Mouse (Mus musculus) embryonic facial prominence, embryonic 15.5 days (tissue): ENCODE data around the gene Rps17. TPM values are rescaled to one million over a fixed set of nuclear protein-coding genes. Genes with fewer than 3 reads are reported as not detected.

ENCODE experiments used
- ATAC-seq: fragments of 200-750 bp; cut with Nextera tagmentation; 2 replicates; pipeline ENCODE4 v1.8.0; 2017; ENCODE audit warnings: low read depth, moderate TSS enrichment; ENCODE audit not compliant: insufficient number of reproducible peaks, low FRiP score, low TSS enrichment
- H3K27ac ChIP-seq: fragments of 300-500 bp; sonication (generic); replicated peaks from 2 replicates; pipeline ENCODE4 v1.5.1; 2015; ENCODE audit warnings: mild to moderate bottlenecking, inconsistent platforms
- H3K27me3 ChIP-seq: fragments of 300-500 bp; sonication (generic); 2 replicates; pipeline ENCODE4 v1.6.1; 2015; ENCODE audit warnings: inconsistent platforms
- H3K36me3 ChIP-seq: fragments of 300-500 bp; sonication (generic); 2 replicates; pipeline ENCODE4 v1.6.1; 2015; ENCODE audit warnings: mild to moderate bottlenecking, inconsistent platforms
- H3K4me1 ChIP-seq: fragments of 300-500 bp; sonication (generic); 2 replicates; pipeline ENCODE4 v1.6.1; 2015; ENCODE audit warnings: inconsistent platforms
- H3K4me2 ChIP-seq: fragments of 300-500 bp; sonication (generic); replicated peaks from 2 replicates; pipeline ENCODE4 v1.6.1; 2015; ENCODE audit warnings: mild to moderate bottlenecking, inconsistent platforms
- H3K4me3 ChIP-seq: fragments of 300-500 bp; sonication (generic); replicated peaks from 2 replicates; pipeline ENCODE4 v1.5.1; 2015; ENCODE audit warnings: mild to moderate bottlenecking, inconsistent platforms
- H3K9ac ChIP-seq: fragments of 300-500 bp; sonication (generic); 2 replicates; pipeline ENCODE4 v1.6.1; 2015; ENCODE audit warnings: inconsistent platforms
- H3K9me3 ChIP-seq: fragments of 300-500 bp; sonication (generic); replicated peaks from 2 replicates; pipeline ENCODE4 v1.6.1; 2016; ENCODE audit warnings: inconsistent platforms
- WGBS: fragments of 180-500 bp; shearing (Covaris S2); methylation state at CpG from one replicate; pipeline ENCODE4 v1.1.7; 2015; 5-methylcytosine and 5-hydroxymethylcytosine counted together
- polyA plus RNA-seq: library from polyadenylated mRNA; unstranded; fragments of >200 nt; fragmentation: Nextera tagmentation; extraction: Ambion mirVana; gene quantifications from 2 replicates; pipeline ENCODE4 v1.2.1, GENCODE M21; 2015

Gene Rps17
- polyA plus RNA-seq, 1 experiment from 2014 or later = 1,258 TPM

GRCm38 (mm10) chr7:81345447-81346170, 555 bp upstream of the Rps17 start:
- Histone ChIP-seq H3K9me3 (no peaks in the 10 kb centered on the region), H3K27ac (peak overlapping the region; percentile 45; the same call in 1 of the 2 replicates), H3K9ac (peak overlapping the region; percentile 12; the same call in 1 of the 2 replicates), H3K27me3 (no peaks in the 10 kb centered on the region), H3K4me1 (peaks cover 18% of the 10 kb centered on the region), H3K4me3 (peak overlapping the region; percentile 70), H3K4me2 (peak overlapping the region; percentile 45), H3K36me3 (peaks cover 30% of the 10 kb centered on the region)
- ATAC-seq = peak; percentile 30
- 58% methylated on average over 15 of the region's 15 CpGs for WGBS

GRCm38 (mm10) chr7:81343831-81344230, 1.2 kb downstream of the Rps17 start:
- Histone ChIP-seq H3K9ac (peak overlapping the region; percentile 90), H3K27me3 (no peaks in the 10 kb centered on the region), H3K4me3 (peak overlapping the region; percentile 70), H3K36me3 (peaks cover 47% of the 10 kb centered on the region), H3K9me3 (no peaks in the 10 kb centered on the region), H3K27ac (no peak overlapping the region; the same call in 1 of the 2 replicates), H3K4me1 (peaks cover 18% of the 10 kb centered on the region), H3K4me2 (peak overlapping the region; percentile 85)
- WGBS = 11% methylated on average over 10 of the region's 10 CpGs
- no peak for ATAC-seq

- Histone ChIP-seq H3K4me2 (peak overlapping the region; percentile 85), H3K4me3 (peak overlapping the region; percentile 70), H3K36me3 (peaks cover 52% of the 10 kb centered on the region), H3K9ac (peak overlapping the region; percentile 90), H3K27me3 (no peaks in the 10 kb centered on the region), H3K27ac (no peak overlapping the region), H3K4me1 (peaks cover 18% of the 10 kb centered on the region), H3K9me3 (no peaks in the 10 kb centered on the region)
- WGBS = 22% methylated on average over 8 of the region's 8 CpGs
- ATAC-seq = no peak
Measured at GRCm38 (mm10) chr7:81343316-81343715, 1.7 kb downstream of the Rps17 start.

- no peak overlapping the region for H3K27ac ChIP-seq
- ATAC-seq = no peak
- 63% methylated on average over 8 of the region's 8 CpGs for WGBS
- H3K27me3 ChIP-seq = no peaks in the 10 kb centered on the region
- H3K4me2 ChIP-seq = peak overlapping the region; percentile 85
- H3K36me3 ChIP-seq = peaks cover 60% of the 10 kb centered on the region
- peaks cover 18% of the 10 kb centered on the region for H3K4me1 ChIP-seq
- H3K9me3 ChIP-seq = no peaks in the 10 kb centered on the region
- no peak overlapping the region for H3K9ac ChIP-seq
- peak overlapping the region; percentile 70 for H3K4me3 ChIP-seq
Measured at GRCm38 (mm10) chr7:81342356-81343094, 2.5 kb downstream of the Rps17 start.

- no peak overlapping the region for H3K9ac ChIP-seq
- H3K27me3 ChIP-seq = no peaks in the 10 kb centered on the region
- no peak overlapping the region for H3K4me3 ChIP-seq
- peaks cover 68% of the 10 kb centered on the region for H3K36me3 ChIP-seq
- H3K9me3 ChIP-seq = no peaks in the 10 kb centered on the region
- 46% methylated on average over 3 of the region's 3 CpGs for WGBS
- no peak for ATAC-seq
- peaks cover 18% of the 10 kb centered on the region for H3K4me1 ChIP-seq
- H3K4me2 ChIP-seq = no peak overlapping the region
- no peak overlapping the region for H3K27ac ChIP-seq
Measured at GRCm38 (mm10) chr7:81341563-81341962, 3.5 kb downstream of the Rps17 start.

- H3K36me3 ChIP-seq = peaks cover 75% of the 10 kb centered on the region
Measured at GRCm38 (mm10) chr7:81339783-81340182, 5.3 kb downstream of the Rps17 start.

GRCm38 (mm10) chr7:81338522-81338873, 6.6 kb downstream of the Rps17 start:
- Histone ChIP-seq H3K4me3 (no peak overlapping the region), H3K36me3 (peaks cover 79% of the 10 kb centered on the region), H3K4me2 (no peak overlapping the region), H3K27me3 (no peaks in the 10 kb centered on the region), H3K9ac (no peak overlapping the region), H3K4me1 (peaks cover 12% of the 10 kb centered on the region), H3K9me3 (no peaks in the 10 kb centered on the region), H3K27ac (no peak overlapping the region)
- WGBS = 66% methylated on average over 3 of the region's 3 CpGs
- no peak for ATAC-seq

More at GRCm38 (mm10) chr7:81339783-81340182, 5.3 kb downstream of the Rps17 start:
- no peak for ATAC-seq
- Histone ChIP-seq H3K4me2 (no peak overlapping the region), H3K27me3 (no peaks in the 10 kb centered on the region), H3K27ac (no peak overlapping the region), H3K9me3 (no peaks in the 10 kb centered on the region), H3K4me1 (peaks cover 18% of the 10 kb centered on the region), H3K9ac (no peak overlapping the region), H3K4me3 (no peak overlapping the region)
- 80% methylated on average over 4 of the region's 4 CpGs for WGBS

- peaks cover 79% of the 10 kb centered on the region for H3K36me3 ChIP-seq
- no peak overlapping the region for H3K9ac ChIP-seq
- no peak for ATAC-seq
- no peak overlapping the region for H3K4me2 ChIP-seq
- no peak overlapping the region for H3K4me3 ChIP-seq
- WGBS = 92% methylated on average over 21 of the region's 21 CpGs
- H3K27me3 ChIP-seq = no peaks in the 10 kb centered on the region
- no peak overlapping the region for H3K27ac ChIP-seq
- H3K4me1 ChIP-seq = peaks cover 6% of the 10 kb centered on the region
- no peaks in the 10 kb centered on the region for H3K9me3 ChIP-seq
Measured at GRCm38 (mm10) chr7:81337785-81338521, 7.1 kb downstream of the Rps17 start.

GRCm38 (mm10) chr7:81336432-81336786, 8.6 kb downstream of the Rps17 start:
- peaks cover 69% of the 10 kb centered on the region for H3K36me3 ChIP-seq
- WGBS = 42% methylated on average over 8 of the region's 8 CpGs
- no peak overlapping the region for H3K4me3 ChIP-seq
- H3K9ac ChIP-seq = no peak overlapping the region
- no peak for ATAC-seq
- no peak overlapping the region for H3K4me2 ChIP-seq
- H3K27me3 ChIP-seq = no peaks in the 10 kb centered on the region
- no peaks in the 10 kb centered on the region for H3K9me3 ChIP-seq
- H3K27ac ChIP-seq = 0 out of 2 replicates have a peak overlapping the region, but pooled peaks have one; percentile 51
- H3K4me1 ChIP-seq = no peaks in the 10 kb centered on the region

- H3K4me3 ChIP-seq = no peak overlapping the region
- H3K4me2 ChIP-seq = no peak overlapping the region
- peak overlapping the region; percentile 51; the same call in 1 of the 2 replicates for H3K27ac ChIP-seq
- H3K27me3 ChIP-seq = no peaks in the 10 kb centered on the region
- 70% methylated on average over 18 of the region's 18 CpGs for WGBS
- H3K9me3 ChIP-seq = no peaks in the 10 kb centered on the region
- H3K9ac ChIP-seq = no peak overlapping the region
- no peak for ATAC-seq
- no peaks in the 10 kb centered on the region for H3K4me1 ChIP-seq
- H3K36me3 ChIP-seq = peaks cover 64% of the 10 kb centered on the region
Measured at GRCm38 (mm10) chr7:81335705-81336431, 9.2 kb downstream of the Rps17 start.
